Mouse (Mus musculus) left cerebral cortex, adult 18-20 months (tissue): ENCODE measurements around the gene Wdr17. TPM values are rescaled to one million over a fixed set of nuclear protein-coding genes. Genes with fewer than 3 reads are reported as not detected.
A peak's percentile ranks its signal among the peaks of the same experiment; 100 is the strongest.

ENCODE experiments used
- DNase-seq, 2 experiments: peaks; one replicate each; pipeline ENCODE4 v3.0.0; 2021 to 2022; ENCODE audit warnings: low spot score in 2 of 2, mixed read lengths in 1 of 2
- total RNA-seq, 2 experiments: library from RNA; stranded (reverse); gene quantifications; 2 replicates each; pipeline ENCODE4 v1.2.3; 2021

Wdr17 gene
- total RNA-seq, 2 experiments from 2014 or later = 37.3 to 39.4 TPM

DNA sequence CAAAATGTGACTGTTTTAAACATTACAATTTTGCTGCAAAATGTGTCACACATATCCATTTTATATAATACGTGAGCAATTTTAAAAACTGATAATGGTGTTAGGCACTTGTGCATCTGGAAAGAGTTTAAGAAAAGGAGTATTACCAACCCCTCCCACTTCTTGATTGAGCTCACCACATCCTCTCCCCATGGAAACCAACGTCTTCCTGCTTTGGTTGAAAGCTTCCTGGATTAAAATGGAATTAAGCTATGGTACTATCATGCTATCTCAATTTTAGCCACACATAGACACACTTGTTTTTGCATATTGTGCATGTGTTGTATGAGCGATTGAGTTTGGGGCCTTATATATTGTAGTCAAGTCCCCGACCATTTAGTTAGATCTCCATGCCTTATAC is 283.5 kb downstream of the Wdr17 start:
- DNase-seq = no peak

DNA sequence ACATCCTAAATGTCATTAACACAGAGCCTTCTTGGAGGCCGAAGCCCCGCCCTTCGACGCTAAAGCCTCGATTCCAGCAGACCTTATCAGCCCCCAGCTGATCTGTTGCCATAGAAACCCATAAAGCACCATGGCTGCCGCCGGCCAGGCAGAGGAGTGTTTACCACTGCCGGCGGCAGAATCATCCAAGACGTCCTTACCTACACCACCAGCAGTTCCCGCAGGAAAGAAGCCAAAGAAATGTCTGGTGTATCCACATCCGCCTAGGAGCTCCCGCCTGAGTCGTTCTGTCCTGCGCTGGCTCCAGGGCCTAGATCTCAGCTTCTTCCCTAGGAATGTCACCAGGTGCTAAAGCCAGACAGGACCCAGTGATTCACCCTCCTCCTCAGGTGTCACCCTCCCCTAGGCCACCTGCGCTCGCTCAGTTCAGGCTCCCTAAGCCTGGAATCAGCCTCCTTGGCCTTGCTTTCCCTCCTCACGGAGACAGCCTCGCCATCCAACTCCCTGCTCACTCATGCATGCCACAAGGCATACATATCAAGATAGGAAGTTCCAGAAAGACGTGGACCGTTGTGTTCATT is 286.2 kb downstream of the Wdr17 start, which contains the start of gene Spata4:
Spata4 (plus strand) TSS at position 111 of the 581 bp plus-strand sequence.
- peak; percentile 26 to 53 for DNase-seq

DNA sequence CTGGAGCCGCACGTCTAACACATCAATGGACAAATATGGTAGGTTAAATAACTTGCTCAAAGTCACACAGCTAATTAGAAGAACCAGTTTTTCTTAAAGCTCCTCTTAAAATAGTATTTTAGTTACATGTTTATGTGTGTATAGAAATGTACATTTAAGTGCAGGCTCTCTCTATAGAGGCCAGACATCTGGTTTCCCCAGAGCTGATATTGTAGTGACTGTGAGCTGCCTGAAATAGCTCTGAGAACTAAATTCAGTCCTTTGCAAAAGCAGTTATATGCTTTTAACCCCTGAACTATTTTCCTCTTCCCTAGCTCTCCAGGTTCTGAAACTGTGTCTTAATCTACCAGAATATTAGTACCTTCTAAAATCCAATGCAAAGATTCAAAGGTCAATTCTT is 289.6 kb downstream of the Wdr17 start:
- no peak for DNase-seq

DNA sequence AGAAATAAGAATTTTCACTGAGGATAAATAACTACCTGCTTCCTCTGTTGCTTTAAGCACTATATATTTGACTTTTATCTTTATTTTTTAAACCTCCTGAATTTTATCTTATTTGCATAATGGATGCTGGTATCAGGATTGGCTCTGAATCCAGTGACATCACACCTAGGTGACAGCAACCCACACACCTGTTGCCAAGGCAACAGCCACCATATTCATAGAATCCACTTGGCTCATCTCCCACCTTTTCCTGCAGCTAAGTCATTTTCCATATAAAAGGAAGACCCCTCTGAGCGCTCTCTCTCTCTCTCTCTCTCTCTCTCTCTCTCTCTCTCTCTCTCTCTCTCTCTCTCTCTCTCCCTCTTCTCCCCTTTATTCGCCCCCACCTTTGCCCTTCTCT is 290.0 kb downstream of the Wdr17 start:
- no peak for DNase-seq

DNA sequence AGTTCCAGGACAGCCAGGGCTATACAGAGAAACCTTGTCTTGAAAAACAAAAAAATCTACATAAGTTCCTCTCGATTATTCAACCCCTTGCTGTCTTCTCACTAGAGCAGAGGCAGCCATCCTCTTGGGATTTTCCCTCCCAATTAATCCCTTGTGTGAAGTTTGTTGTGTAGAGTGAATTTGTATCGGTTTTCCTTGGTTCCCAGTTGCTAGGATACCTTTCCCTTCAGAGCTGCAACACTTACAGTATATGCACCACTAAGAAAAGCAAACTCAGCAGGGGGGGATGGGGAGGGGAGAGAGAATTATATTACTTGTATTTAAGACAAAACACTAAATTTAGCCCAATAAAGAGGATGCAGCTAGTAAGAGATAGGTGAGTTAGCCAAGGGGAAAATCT is 290.9 kb downstream of the Wdr17 start:
- no peak for DNase-seq

DNA sequence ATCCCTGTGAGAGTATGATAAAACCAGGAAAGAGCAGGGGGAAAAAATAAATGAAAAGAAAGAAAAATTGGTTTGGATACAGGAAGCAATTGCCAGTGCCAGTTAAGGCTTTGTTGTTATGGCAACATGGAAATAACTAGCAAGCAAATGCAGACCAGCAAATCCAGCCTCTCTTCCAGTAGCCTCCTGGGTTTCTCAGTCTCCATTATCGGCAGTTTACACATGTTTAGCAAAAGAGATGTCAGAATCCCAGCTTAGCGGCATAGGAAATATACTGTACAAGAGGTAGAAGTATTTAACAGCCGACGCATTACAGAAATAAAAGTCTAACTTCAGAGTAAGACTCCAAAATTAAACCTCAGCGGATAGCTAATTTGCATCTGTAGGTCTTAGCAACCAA is 292.4 kb downstream of the Wdr17 start:
- peak in 1 of 2 experiments; percentile 20 for DNase-seq

DNA sequence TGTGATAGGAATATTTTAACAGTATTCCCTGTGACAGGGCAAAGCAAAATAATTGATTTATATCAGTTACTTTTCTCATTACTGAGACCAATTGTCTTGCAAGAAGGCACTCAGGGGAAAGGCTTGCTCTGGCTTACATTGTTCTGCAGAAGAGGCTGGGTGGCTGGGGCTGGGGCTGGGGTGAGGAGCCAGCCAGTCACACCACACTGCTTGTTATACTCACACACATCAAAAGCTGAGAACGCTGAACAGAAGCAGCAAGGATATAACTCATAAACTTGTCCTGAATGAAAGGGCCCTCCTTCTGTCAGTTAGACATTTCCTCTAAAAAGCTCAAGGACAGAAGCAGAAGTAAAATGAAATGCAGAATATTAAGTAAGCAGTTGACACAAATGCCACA is 304.1 kb downstream of the Wdr17 start:
- no peak for DNase-seq

DNA sequence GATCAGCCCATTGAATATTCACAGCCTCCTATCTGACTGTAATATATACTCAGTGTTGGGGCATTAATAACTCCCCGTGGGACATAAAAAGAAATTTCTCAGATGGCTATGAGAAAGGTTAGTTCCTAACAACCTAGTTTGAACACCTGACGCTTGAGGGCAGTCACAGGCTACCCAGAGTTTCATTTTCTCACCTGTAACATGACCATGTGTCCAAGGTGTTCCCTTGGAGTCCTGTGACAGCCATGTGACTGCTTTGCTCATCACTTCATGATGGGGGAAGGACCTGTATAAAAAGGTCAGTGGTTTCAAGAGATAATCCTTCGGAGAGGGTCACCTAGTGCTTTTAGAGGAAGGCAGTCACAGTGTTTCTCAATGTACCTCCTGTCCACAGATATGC is 305.5 kb downstream of the Wdr17 start:
- no peak for DNase-seq

Other genes with a start within 250 kb of the Wdr17 start
- gene Gpm6a, start 67.7 kb upstream of the Wdr17 start, total RNA-seq = 100 to 1,000 TPM; 869 to 983 TPM